ENCODE assay signal across 28 mouse cellular contexts in genomic region chr3:16465357-16465756, GRCm38 (mm10).
"Had no signal": no experiment of that assay in that cellular context is flagged by ENCODE, and none has a peak within 500 bp of the region (broad histone marks: within the 10 kb centered on the region; RNA-seq: fewer than 3 reads in every experiment).

No protein-coding gene starts in this region.

- H3K9ac ChIP-seq: embryonic facial prominence, embryonic 12.5 days; embryonic facial prominence, embryonic 13.5 days; embryonic facial prominence, embryonic 15.5 days; forebrain, embryonic 12.5 days; forebrain, embryonic 13.5 days; forebrain, embryonic 15.5 days; forebrain, postnatal 0 days had no signal

- H3K4me1 ChIP-seq: embryonic facial prominence, embryonic 10.5 days; embryonic facial prominence, embryonic 12.5 days; embryonic facial prominence, embryonic 13.5 days; embryonic facial prominence, embryonic 15.5 days; forebrain, embryonic 10.5 days; forebrain, embryonic 12.5 days; forebrain, embryonic 13.5 days; forebrain, embryonic 15.5 days had no signal

- DNase-seq: cerebellum, adult 8-10 months; cerebellum, adult 9-10 months; cerebellum, adult 9-11 months; cerebellum, postnatal 10 days; cerebellum, postnatal 14 days; cerebellum, postnatal 25 days; cerebellum, postnatal 36 days; embryo, embryonic 11 days; forebrain, postnatal 0 days; gastrocnemius, adult 2 months; gastrocnemius, postnatal 10 days; gastrocnemius, postnatal 14 days; gastrocnemius, postnatal 25 days; gastrocnemius, postnatal 36 days; heart, adult 11 months; heart, adult 18-20 months; heart, adult 2 months had no signal

- H3K4me3 ChIP-seq: embryonic facial prominence, embryonic 10.5 days; embryonic facial prominence, embryonic 12.5 days; embryonic facial prominence, embryonic 13.5 days; embryonic facial prominence, embryonic 15.5 days; erythroblast, embryonic 14.5 days; forebrain, embryonic 10.5 days; forebrain, embryonic 12.5 days; forebrain, embryonic 13.5 days; forebrain, embryonic 15.5 days; gastrocnemius, adult 2 months; heart, adult 2 months had no signal

- H3K27ac ChIP-seq: embryonic facial prominence, embryonic 10.5 days; embryonic facial prominence, embryonic 12.5 days; embryonic facial prominence, embryonic 13.5 days; embryonic facial prominence, embryonic 15.5 days; forebrain, embryonic 10.5 days; forebrain, embryonic 12.5 days; forebrain, embryonic 13.5 days; forebrain, embryonic 15.5 days; gastrocnemius, adult 2 months; heart, adult 2 months had no signal

- H3K36me3 ChIP-seq: embryonic facial prominence, embryonic 10.5 days; embryonic facial prominence, embryonic 12.5 days; embryonic facial prominence, embryonic 13.5 days; embryonic facial prominence, embryonic 15.5 days; forebrain, embryonic 10.5 days; forebrain, embryonic 12.5 days; forebrain, embryonic 15.5 days had no signal

- H3K27me3 ChIP-seq: embryonic facial prominence, embryonic 12.5 days; embryonic facial prominence, embryonic 13.5 days; embryonic facial prominence, embryonic 15.5 days; forebrain, embryonic 12.5 days; forebrain, embryonic 13.5 days; forebrain, embryonic 15.5 days had no signal

- ATAC-seq: forebrain, embryonic 13.5 days; forebrain, embryonic 14.5 days; forebrain, embryonic 15.5 days; forebrain, embryonic 16.5 days; forebrain, postnatal 0 days had no signal

- H3K9me3 ChIP-seq: embryonic facial prominence, embryonic 10.5 days; embryonic facial prominence, embryonic 12.5 days; embryonic facial prominence, embryonic 13.5 days; embryonic facial prominence, embryonic 15.5 days; forebrain, embryonic 10.5 days; forebrain, embryonic 12.5 days; forebrain, embryonic 13.5 days; forebrain, embryonic 15.5 days had no signal

- H3K4me2 ChIP-seq: embryonic facial prominence, embryonic 12.5 days; embryonic facial prominence, embryonic 13.5 days; embryonic facial prominence, embryonic 15.5 days; forebrain, embryonic 12.5 days; forebrain, embryonic 13.5 days; forebrain, embryonic 15.5 days had no signal
